Mouse (Mus musculus): ENCODE results near the gene Zw10. TPM values are rescaled to one million over a fixed set of nuclear protein-coding genes. Genes with fewer than 3 reads are reported as not detected.

The Zw10 gene
- polyA plus RNA-seq, 1 experiment from 2014 or later: 8.1 TPM

DNA sequence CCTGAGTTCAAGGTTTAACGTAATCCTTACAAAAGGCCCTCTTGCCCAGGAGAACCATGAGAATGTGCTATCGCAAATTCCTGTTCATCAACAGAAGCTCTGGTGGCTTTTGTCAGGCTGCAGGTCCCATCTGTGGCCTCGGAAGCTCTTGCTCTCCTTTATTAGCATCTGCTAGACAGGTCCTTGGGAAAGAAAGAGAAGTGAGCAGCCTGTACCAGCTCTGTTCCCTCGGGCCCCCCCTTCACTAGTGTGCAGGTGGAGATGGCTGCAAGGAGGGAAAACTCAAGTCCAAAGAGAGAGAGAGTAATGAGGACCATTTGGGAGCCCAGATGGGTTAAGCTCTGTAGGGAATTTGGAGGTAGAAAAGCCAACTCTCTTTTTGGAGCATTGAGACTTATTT is 64.3 kb downstream of the Zw10 start:
- H3K4me3 ChIP-seq (ENCODE audit: low read depth, low read length): no peak overlapping the region
- no peaks in the 10 kb centered on the region for H3K27me3 ChIP-seq (replicated peaks; ENCODE audit: control insufficient read depth, insufficient read depth, low read length)
- no peaks in the 10 kb centered on the region for H3K9me3 ChIP-seq (ENCODE audit: control insufficient read depth)
- 75% methylated on average over 4 of the region's 4 CpGs for WGBS
- no peak for TF ChIP-seq CTCF (IDR thresholded peaks at IDR 0.05; ENCODE audit: low read depth)
- no peak overlapping the region for H3K4me2 ChIP-seq (replicated peaks; ENCODE audit: low read depth)
- no peak overlapping the region for H3K27ac ChIP-seq (ENCODE audit: low read depth, low read length)
- no peak for ATAC-seq
- H3K4me1 ChIP-seq (replicated peaks; ENCODE audit: control insufficient read depth, insufficient read depth, low read length): no peaks in the 10 kb centered on the region
- no peaks in the 10 kb centered on the region for H3K36me3 ChIP-seq (ENCODE audit: control insufficient read depth, insufficient read depth)
- H3K9ac ChIP-seq (ENCODE audit: low read depth, low read length): no peak overlapping the region

DNA sequence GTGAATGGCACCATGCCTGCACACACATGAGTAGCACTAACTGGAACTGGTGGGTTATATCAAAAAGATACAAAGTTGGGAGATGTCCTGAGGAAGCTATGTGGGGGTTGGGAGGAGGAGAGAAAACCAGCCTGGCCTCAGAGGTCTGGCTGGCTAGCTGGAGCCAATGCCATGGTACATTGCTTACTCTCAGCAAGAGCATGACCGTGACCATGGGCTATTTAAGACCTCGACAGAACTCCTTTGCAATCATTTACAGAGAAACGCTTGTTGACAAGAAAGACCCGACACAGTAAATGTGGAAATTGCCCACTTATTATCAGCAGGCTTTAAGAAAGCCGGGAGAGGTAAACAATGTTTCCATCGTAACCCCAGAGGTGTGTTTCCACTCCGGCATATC is 70.3 kb downstream of the Zw10 start:
- 34% methylated on average over 7 of the region's 7 CpGs for WGBS
- H3K9me3 ChIP-seq (ENCODE audit: control insufficient read depth): no peaks in the 10 kb centered on the region
- no peak for TF ChIP-seq CTCF (IDR thresholded peaks at IDR 0.05; ENCODE audit: low read depth)
- ATAC-seq: no peak
- no peak overlapping the region for H3K9ac ChIP-seq (ENCODE audit: low read depth, low read length)
- H3K4me1 ChIP-seq (replicated peaks; ENCODE audit: control insufficient read depth, insufficient read depth, low read length): no peaks in the 10 kb centered on the region
- no peaks in the 10 kb centered on the region for H3K36me3 ChIP-seq (ENCODE audit: control insufficient read depth, insufficient read depth)
- no peak overlapping the region for H3K4me2 ChIP-seq (replicated peaks; ENCODE audit: low read depth)
- no peaks in the 10 kb centered on the region for H3K27me3 ChIP-seq (replicated peaks; ENCODE audit: control insufficient read depth, insufficient read depth, low read length)
- no peak overlapping the region for H3K4me3 ChIP-seq (ENCODE audit: low read depth, low read length)
- H3K27ac ChIP-seq (ENCODE audit: low read depth, low read length): no peak overlapping the region

Other genes starting within 250 kb of the Zw10 start
- gene Zbtb16, start 219.4 kb upstream of the Zw10 start, polyA plus RNA-seq (2015; fragmentation: Nextera tagmentation; extraction: Ambion mirVana): 0.61 and 0.91 TPM in 2 replicates
- 6.2 and 7.3 TPM in 2 replicates for gene Htr3a, start 144.5 kb upstream of the Zw10 start, polyA plus RNA-seq (2015; fragmentation: Nextera tagmentation; extraction: Ambion mirVana)
- 0.96 and 1.1 TPM in 2 replicates for gene Htr3b, start 90.6 kb upstream of the Zw10 start, polyA plus RNA-seq (2015; fragmentation: Nextera tagmentation; extraction: Ambion mirVana)
- 5.5 and 6.4 TPM in 2 replicates for gene Usp28, start 70.2 kb upstream of the Zw10 start, polyA plus RNA-seq (2015; fragmentation: Nextera tagmentation; extraction: Ambion mirVana)
- 0.86 and 1.1 TPM in 2 replicates for gene Tmprss5, start 25.6 kb downstream of the Zw10 start, polyA plus RNA-seq (2015; fragmentation: Nextera tagmentation; extraction: Ambion mirVana)
- gene Gm4894, start 194.9 kb downstream of the Zw10 start, polyA plus RNA-seq (2015; fragmentation: Nextera tagmentation; extraction: Ambion mirVana): not detected in 2 replicates

Measured in intestine, postnatal 0 days (tissue).